In genomic region chr16:6128314-6128713, GRCm38 (mm10) we compare ENCODE assay signal across 12 mouse cellular contexts.
"Had no signal": no experiment of that assay in that cellular context is flagged by ENCODE, and none has a peak within 500 bp of the region (broad histone marks: within the 10 kb centered on the region; RNA-seq: fewer than 3 reads in every experiment).

No protein-coding gene starts in this region.

- H3K4me3 ChIP-seq: kidney, embryonic 15.5 days; left cerebral cortex, adult 2 months; liver, embryonic 13.5 days had no signal

- H3K27ac ChIP-seq: kidney, embryonic 15.5 days; left cerebral cortex, adult 2 months; liver, embryonic 13.5 days had no signal

- H3K27me3 ChIP-seq: kidney, embryonic 15.5 days; liver, embryonic 13.5 days had no signal

- DNase-seq: kidney, postnatal 10 days; kidney, postnatal 36 days; layer of hippocampus, postnatal 36 days; liver, embryonic 13.5 days; lung, adult 2 months; lung, postnatal 14 days; lung, postnatal 4 days; midbrain, embryonic 14.5 days; thymus, adult 18-20 months; thymus, postnatal 36 days had no signal

- H3K9ac ChIP-seq: kidney, embryonic 15.5 days; liver, embryonic 13.5 days had no signal

- H3K36me3 ChIP-seq: kidney, embryonic 15.5 days; liver, embryonic 13.5 days had no signal

- H3K4me1 ChIP-seq: kidney, embryonic 15.5 days; liver, embryonic 13.5 days had no signal

- H3K9me3 ChIP-seq: kidney, embryonic 15.5 days; liver, embryonic 13.5 days had no signal
